Mouse (Mus musculus) bone marrow, adult 2 months (tissue): ENCODE data around the gene Pik3r3.

Experiments
- CTCF ChIP-seq: fragments of 200-500 bp; IDR thresholded peaks from 2 replicates; pipeline ENCODE4 v1.5.1; 2011; ENCODE audit warnings: low read length, control low read depth; ENCODE audit not compliant: control insufficient read depth, insufficient read depth
- POLR2A ChIP-seq: fragments of 200-500 bp; IDR thresholded peaks from 2 replicates; pipeline ENCODE4 v1.6.1; 2011; ENCODE audit warnings: low read depth, mild to moderate bottlenecking, control low read depth, low read length, borderline replicate concordance; ENCODE audit not compliant: control insufficient read depth

GRCm38 (mm10) chr4:116222843-116223119 is 1.4 kb downstream of the Pik3r3 start:
- TF ChIP-seq POLR2A (no peak), CTCF (no peak)
